Mouse (Mus musculus) ES-Bruce4 (cell line): ENCODE results near the gene Chrm5. TPM values are rescaled to one million over a fixed set of nuclear protein-coding genes. Genes with fewer than 3 reads are reported as not detected.

Source experiments
- H3K27ac ChIP-seq: 2 replicates; pipeline ENCODE4 v1.5.1; 2012; ENCODE audit warnings: low read length, inconsistent platforms; ENCODE audit not compliant: insufficient read depth
- H3K27me3 ChIP-seq: 2 replicates; pipeline ENCODE4 v1.6.1; 2012; ENCODE audit warnings: mild to moderate bottlenecking, low read length, inconsistent platforms; ENCODE audit not compliant: control insufficient read depth, poor library complexity, insufficient read depth, severe bottlenecking
- H3K36me3 ChIP-seq: 2 replicates; pipeline ENCODE4 v1.6.1; 2012; ENCODE audit warnings: inconsistent platforms, mild to moderate bottlenecking, low read length, moderate library complexity; ENCODE audit not compliant: control insufficient read depth, poor library complexity, insufficient read depth, severe bottlenecking
- H3K4me1 ChIP-seq: one replicate; pipeline ENCODE4 v1.8.1; 2011; ENCODE audit warnings: low read length; ENCODE audit not compliant: control insufficient read depth, insufficient read depth
- H3K4me3 ChIP-seq: 2 replicates; pipeline ENCODE4 v1.5.1; 2011; ENCODE audit warnings: low read depth, mild to moderate bottlenecking, low read length
- H3K9ac ChIP-seq: 2 replicates; pipeline ENCODE4 v1.6.1; 2012; ENCODE audit warnings: low read depth, mild to moderate bottlenecking, inconsistent platforms; ENCODE audit not compliant: poor library complexity, severe bottlenecking
- H3K9me3 ChIP-seq: replicated peaks from 2 replicates; pipeline ENCODE4 v1.6.1; 2012; ENCODE audit warnings: mild to moderate bottlenecking, low read length, inconsistent platforms; ENCODE audit not compliant: control insufficient read depth, poor library complexity, insufficient read depth, severe bottlenecking
- CTCF ChIP-seq: IDR thresholded peaks from one replicate; pipeline ENCODE4 v1.8.1; 2011; ENCODE audit warnings: low read depth, low read length
- EP300 ChIP-seq: IDR thresholded peaks from 2 replicates; pipeline ENCODE4 v1.6.1; 2011; ENCODE audit warnings: low read depth, low read length; ENCODE audit not compliant: insufficient read depth
- POLR2A ChIP-seq: IDR thresholded peaks from one replicate; pipeline ENCODE4 v1.8.1; 2011; ENCODE audit warnings: low read length; ENCODE audit not compliant: insufficient read depth
- polyA plus RNA-seq: library from polyadenylated mRNA; stranded (reverse); fragments of >200 nt; gene quantifications from 2 replicates; pipeline ENCODE4 v1.2.4, GENCODE M21; 2011; ENCODE audit warnings: low read depth; ENCODE audit not compliant: missing spikeins, insufficient read depth, insufficient read length

The Chrm5 gene
- polyA plus RNA-seq = not detected in 2 replicates

- Histone ChIP-seq H3K4me3 (no peak within 1 kb of the TSS), H3K27ac (no peak within 1 kb of the TSS), H3K9me3 (no peaks in the 10 kb centered on the region), H3K4me1 (no peaks in the 10 kb centered on the region), H3K9ac (no peak within 1 kb of the TSS), H3K36me3 (no peaks in the 10 kb centered on the region), H3K27me3 (no peaks in the 10 kb centered on the region)
- no peak for TF ChIP-seq EP300
- TF ChIP-seq POLR2A = no peak
- TF ChIP-seq CTCF = no peak
These were observed at the start of gene Chrm5 for GRCm38 (mm10) chr2:112480669-112481068. Gene Chrm5 (minus strand): TSS chr2:112480769.

GRCm38 (mm10) chr2:112526933-112527332, 46.4 kb upstream of the Chrm5 start:
- Histone ChIP-seq H3K27ac (no peak overlapping the region), H3K9ac (no peak overlapping the region), H3K4me3 (no peak overlapping the region), H3K4me1 (no peaks in the 10 kb centered on the region), H3K27me3 (no peaks in the 10 kb centered on the region), H3K9me3 (0 out of 2 replicates have a peak, but pooled peaks cover 3% of the 10 kb centered on the region), H3K36me3 (no peaks in the 10 kb centered on the region; the same call in 1 of the 2 replicates)
- TF ChIP-seq CTCF = no peak
- TF ChIP-seq EP300 = no peak
- TF ChIP-seq POLR2A = no peak

GRCm38 (mm10) chr2:112520526-112521482, 40.2 kb upstream of the Chrm5 start:
- no peaks in the 10 kb centered on the region for H3K36me3 ChIP-seq
- H3K4me3 ChIP-seq = no peak overlapping the region
- no peaks in the 10 kb centered on the region for H3K4me1 ChIP-seq
- TF ChIP-seq POLR2A (no peak), EP300 (no peak), CTCF (no peak)
- no peak overlapping the region for H3K27ac ChIP-seq
- no peaks in the 10 kb centered on the region for H3K9me3 ChIP-seq
- H3K9ac ChIP-seq = no peak overlapping the region
- no peaks in the 10 kb centered on the region for H3K27me3 ChIP-seq

GRCm38 (mm10) chr2:112518541-112518940, 38.0 kb upstream of the Chrm5 start:
- Histone ChIP-seq H3K4me1 (no peaks in the 10 kb centered on the region), H3K36me3 (no peaks in the 10 kb centered on the region), H3K4me3 (no peak overlapping the region), H3K27ac (no peak overlapping the region), H3K9me3 (no peaks in the 10 kb centered on the region), H3K27me3 (no peaks in the 10 kb centered on the region), H3K9ac (no peak overlapping the region)
- TF ChIP-seq EP300 (no peak), CTCF (no peak), POLR2A (no peak)

- Histone ChIP-seq H3K4me3 (no peak overlapping the region), H3K4me1 (no peaks in the 10 kb centered on the region), H3K9ac (no peak overlapping the region), H3K27me3 (no peaks in the 10 kb centered on the region), H3K36me3 (no peaks in the 10 kb centered on the region), H3K9me3 (no peaks in the 10 kb centered on the region), H3K27ac (no peak overlapping the region)
- TF ChIP-seq POLR2A (no peak), EP300 (no peak), CTCF (no peak)
These were observed 36.6 kb upstream of the Chrm5 start for GRCm38 (mm10) chr2:112517218-112517617.

- no peak overlapping the region for H3K27ac ChIP-seq
- H3K36me3 ChIP-seq = no peaks in the 10 kb centered on the region
- no peaks in the 10 kb centered on the region for H3K9me3 ChIP-seq
- H3K4me3 ChIP-seq = no peak overlapping the region
- H3K9ac ChIP-seq = no peak overlapping the region
- TF ChIP-seq CTCF = no peak
- TF ChIP-seq EP300 = no peak
- no peak for TF ChIP-seq POLR2A
- no peaks in the 10 kb centered on the region for H3K27me3 ChIP-seq
- H3K4me1 ChIP-seq = no peaks in the 10 kb centered on the region
These were observed 36.2 kb upstream of the Chrm5 start for GRCm38 (mm10) chr2:112516728-112517127.
